Mouse (Mus musculus) thymus, adult 2 months (tissue): ENCODE data around the gene Thtpa.

Source experiments
- CTCF ChIP-seq: fragments of 200-500 bp; IDR thresholded peaks from 2 replicates; pipeline ENCODE4 v1.5.1; 2012; ENCODE audit warnings: mild to moderate bottlenecking, control low read depth, low read length, moderate library complexity, borderline replicate concordance; ENCODE audit not compliant: control insufficient read depth, poor library complexity, insufficient read depth; ENCODE audit errors: extremely low read depth
- POLR2A ChIP-seq: fragments of 200-500 bp; IDR thresholded peaks from 2 replicates; pipeline ENCODE4 v1.6.1; 2012; ENCODE audit warnings: mild to moderate bottlenecking, low read length, control low read depth, moderate library complexity; ENCODE audit not compliant: control insufficient read depth, poor library complexity, insufficient read depth; ENCODE audit errors: extremely low read depth

DNA sequence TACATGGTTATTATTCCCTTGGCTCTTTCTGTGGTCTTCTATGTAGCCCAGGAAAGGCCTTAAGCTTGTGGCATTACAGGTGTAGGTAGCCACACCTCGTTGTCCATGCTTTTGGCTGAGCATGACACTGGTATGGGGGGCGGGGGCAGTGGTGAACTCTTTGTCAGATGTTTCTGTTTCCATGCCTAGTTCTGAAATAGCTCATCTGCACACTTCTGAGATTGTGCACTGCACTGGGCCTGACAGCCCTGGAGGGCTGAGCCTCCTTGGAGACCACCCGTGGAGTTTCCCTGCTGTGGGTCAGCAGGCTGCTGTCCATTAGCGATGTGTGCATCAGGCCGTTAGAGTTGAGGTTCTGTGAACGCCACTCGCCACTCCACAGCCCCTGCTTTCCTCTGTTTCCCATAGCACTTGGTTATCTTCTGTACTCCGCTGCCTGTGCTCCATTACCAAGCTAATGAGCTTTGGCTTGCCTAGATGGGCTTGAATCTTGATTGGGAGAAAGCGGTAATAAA is 2.0 kb downstream of the Thtpa start:
- TF ChIP-seq POLR2A (no peak), CTCF (no peak)
